Mouse (Mus musculus) urinary bladder, adult 2 months (tissue): Measurements from ENCODE around the gene Mmrn2. TPM values are rescaled to one million over a fixed set of nuclear protein-coding genes. Genes with fewer than 3 reads are reported as not detected.
"Not testable (repeated sequence)": the region's sequence is repeated elsewhere in the genome, so short reads cannot be mapped to it uniquely, and the experiment has no call there.

Experiments used
- DNase-seq: peaks from one replicate; pipeline ENCODE4 v3.0.0; 2022; ENCODE audit warnings: low spot score
- polyA plus RNA-seq: library from polyadenylated mRNA; depleted of rRNA; stranded (reverse); fragments of >200 nt; gene quantifications from 2 replicates; pipeline ENCODE4 v1.2.3, GENCODE M21; 2012

Mmrn2 gene
- polyA plus RNA-seq, 1 experiment, result 8.0 TPM

GRCm38 (mm10) chr14:34402871-34403270, 27.6 kb downstream of the Mmrn2 start:
- DNase-seq, result no peak

DNA sequence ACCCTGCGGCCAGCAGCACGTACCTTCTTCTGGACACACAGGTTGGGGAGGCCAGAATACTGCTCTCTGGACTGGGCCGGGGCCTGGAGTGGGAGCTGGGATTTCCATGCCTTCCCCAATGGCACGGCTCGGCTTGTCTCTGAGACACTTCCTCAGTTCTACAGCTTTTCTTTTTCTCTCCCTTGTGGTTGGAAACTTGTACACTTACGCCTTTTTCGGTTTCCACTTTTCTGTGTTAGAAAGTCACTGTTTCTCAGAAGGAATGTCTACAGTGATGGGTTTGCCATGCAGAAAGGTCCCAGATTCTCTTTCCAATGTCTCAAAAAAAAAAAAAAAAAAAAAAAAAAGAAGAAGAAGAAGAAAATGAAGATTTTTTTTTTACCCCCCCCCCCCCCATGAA, 28.2 kb downstream of the Mmrn2 start:
- no peak for DNase-seq

DNA sequence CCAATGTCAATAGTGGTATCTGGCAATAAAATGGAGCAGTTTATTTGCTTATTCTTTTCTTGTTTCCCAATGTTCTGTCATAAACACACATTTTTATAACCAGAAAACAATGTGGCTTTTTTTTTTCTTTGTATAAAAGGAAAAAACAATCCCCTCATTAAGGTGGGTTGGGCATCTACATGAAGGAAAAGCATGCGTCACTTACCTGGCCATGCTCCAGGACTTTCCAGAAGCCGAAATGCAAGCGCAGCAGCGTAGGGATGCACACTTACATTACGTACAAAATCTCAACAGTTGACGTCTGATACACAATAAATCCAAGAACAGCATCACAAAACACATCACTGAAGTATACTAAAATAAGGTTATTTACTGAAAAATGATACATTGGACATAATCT, 35.5 kb downstream of the Mmrn2 start:
- DNase-seq, result no peak

DNA sequence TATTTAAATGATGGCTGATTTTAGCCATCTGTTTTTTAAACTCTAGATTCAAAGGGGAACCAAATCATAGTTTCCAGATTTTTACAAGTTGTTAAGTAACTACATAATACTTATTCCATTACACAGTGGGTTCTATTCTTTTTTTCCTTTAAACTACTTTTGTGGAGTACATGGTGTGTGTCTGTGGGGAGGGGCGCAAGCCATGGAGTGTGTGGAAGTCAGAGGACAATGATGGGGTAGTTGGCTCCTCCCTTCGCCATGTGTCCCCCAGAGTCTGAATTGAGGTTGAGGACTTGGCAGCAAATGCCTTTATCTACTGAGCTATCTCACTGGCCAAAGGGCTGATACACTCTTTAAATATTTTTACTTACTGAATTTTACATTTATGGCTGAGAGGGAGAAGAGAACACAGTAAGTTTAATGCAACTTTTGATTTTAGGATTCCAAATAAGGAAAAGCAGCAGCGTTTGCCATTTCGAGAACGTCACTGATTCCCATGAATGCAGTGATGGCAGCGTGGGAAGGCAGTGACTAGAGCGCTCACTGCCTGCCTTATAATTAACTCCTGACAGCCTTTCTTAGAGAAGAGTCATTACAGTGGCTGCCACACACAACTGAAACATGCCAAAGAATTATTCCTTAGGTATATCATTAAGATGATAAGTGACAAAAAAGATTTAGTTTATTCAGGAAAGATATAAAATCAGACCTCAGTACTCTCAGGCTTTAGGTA, 37.1 kb downstream of the Mmrn2 start:
- DNase-seq, result no peak

DNA sequence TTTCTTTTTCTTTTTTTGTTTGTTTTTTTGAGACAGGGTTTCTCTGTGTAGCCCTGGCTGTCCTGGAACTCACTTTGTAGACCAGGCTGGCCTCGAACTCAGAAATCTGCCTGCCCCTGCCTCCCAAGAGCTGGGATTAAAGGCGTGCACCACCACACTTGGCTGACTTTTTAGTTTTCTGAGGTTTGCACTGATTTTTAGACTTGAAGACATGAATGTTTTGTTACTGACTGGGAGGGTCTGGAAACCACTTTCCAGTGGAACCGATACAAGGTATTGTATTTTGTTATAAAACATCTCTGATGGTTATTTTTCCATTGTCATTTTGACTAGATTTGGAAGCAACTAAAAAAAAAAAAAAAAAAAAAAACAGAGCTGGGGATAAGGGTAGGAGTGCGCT, 41.7 kb downstream of the Mmrn2 start:
- DNase-seq, result not testable (repeated sequence)

GRCm38 (mm10) chr14:34417501-34417900, 42.2 kb downstream of the Mmrn2 start:
- DNase-seq, result no peak

- DNase-seq, result no peak
Measured at GRCm38 (mm10) chr14:34421078-34421477, 45.8 kb downstream of the Mmrn2 start.

GRCm38 (mm10) chr14:34428274-34428673, 53.0 kb downstream of the Mmrn2 start:
- no peak for DNase-seq

- DNase-seq, result no peak
Measured at GRCm38 (mm10) chr14:34429069-34429468, 53.8 kb downstream of the Mmrn2 start.

DNA sequence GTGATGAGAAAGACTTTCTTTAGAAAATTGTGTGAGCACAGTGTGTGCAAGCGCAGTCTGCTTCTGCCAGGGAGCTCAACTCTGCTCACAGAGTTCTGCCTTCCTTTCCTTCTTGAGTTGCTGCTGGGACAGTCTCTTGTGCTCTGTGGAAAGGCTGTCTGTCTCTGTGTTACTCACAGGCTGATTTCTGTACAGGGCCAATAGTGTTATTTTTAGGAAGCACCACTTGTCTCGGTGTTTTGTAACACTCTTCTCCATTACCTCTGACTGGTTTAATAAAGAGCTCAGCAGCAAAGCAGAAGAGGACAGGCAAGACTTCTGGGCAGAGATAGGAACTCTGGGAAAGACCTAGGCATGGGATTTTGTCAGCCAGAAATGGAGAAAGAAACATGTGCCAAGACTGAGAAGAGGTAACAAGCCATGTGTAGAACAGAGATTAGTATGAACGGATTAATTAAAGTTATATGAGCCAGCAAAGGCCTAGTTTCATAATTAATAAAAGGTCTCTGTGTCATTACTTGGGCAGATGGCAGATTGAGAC, 65.3 kb downstream of the Mmrn2 start:
- DNase-seq, result no peak

GRCm38 (mm10) chr14:34442531-34442930, 67.3 kb downstream of the Mmrn2 start:
- DNase-seq, result no peak

- DNase-seq, result no peak
Measured at GRCm38 (mm10) chr14:34444368-34444767, 69.1 kb downstream of the Mmrn2 start.

GRCm38 (mm10) chr14:34444924-34445323, 69.7 kb downstream of the Mmrn2 start:
- no peak for DNase-seq

- no peak for DNase-seq
Measured at GRCm38 (mm10) chr14:34445348-34445747, 70.1 kb downstream of the Mmrn2 start.

DNA sequence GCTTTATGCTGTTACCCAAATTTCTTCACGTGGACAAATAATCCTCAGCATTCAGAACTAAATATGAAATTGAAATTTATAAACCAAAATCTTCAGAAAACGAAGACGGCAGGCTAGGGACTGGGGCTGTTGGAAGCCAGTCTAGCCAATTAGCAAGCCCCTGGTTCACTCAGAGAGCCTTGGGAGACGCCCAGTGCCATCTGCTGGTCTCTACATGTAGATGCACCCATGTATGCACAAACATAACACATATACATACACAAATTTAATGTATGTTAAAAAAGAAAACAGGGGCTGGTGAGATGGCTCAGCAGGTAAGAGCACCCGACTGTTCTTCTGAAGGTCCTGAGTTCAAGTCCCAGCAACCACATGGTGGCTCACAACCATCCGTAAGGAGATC, 71.4 kb downstream of the Mmrn2 start:
- no peak for DNase-seq

DNA sequence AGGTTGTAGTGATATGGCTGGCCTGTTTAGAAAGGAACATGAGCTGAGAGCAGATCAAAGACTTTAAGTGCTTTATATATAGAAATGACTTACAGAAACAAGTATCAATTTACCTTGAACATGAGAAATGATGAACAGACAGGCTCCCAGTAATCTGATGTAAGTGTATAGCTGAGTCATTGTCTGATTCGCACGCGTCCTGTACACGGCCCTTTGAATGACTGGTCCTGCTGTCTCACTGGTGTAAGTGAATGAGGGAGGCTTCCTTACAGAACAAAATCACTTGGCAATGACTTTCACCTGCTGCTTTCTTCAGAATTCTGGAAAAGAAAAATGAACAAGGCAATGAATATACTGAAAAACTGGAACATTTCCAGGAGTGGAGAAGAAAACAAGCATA, 72.4 kb downstream of the Mmrn2 start:
- no peak for DNase-seq

- DNase-seq, result no peak
Measured at GRCm38 (mm10) chr14:34448398-34448797, 73.1 kb downstream of the Mmrn2 start.

- no peak for DNase-seq
Measured at GRCm38 (mm10) chr14:34449807-34450206, 74.5 kb downstream of the Mmrn2 start.

- no peak for DNase-seq
Measured at GRCm38 (mm10) chr14:34450451-34450850, 75.2 kb downstream of the Mmrn2 start.

GRCm38 (mm10) chr14:34451872-34452271, 76.6 kb downstream of the Mmrn2 start:
- no peak for DNase-seq

DNA sequence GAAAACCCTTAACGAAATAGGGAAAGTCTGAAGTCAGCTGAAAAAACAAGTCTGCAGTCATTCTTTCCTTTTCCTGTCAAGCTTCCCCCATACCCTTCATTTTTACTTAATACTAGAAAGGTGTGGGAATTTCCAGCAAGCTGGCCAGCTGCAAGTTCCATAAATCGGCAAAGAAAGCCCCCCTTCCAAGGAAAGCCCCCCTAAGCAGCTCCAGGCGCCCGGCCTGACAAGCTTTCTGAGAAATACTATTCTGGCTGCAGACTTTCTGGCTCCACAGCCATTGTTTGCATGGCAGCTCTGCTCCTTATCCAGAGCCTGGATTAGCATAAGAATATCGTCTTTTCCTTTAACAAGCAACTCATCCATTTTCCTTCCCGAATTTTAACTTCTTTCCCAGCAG, 78.4 kb downstream of the Mmrn2 start:
- no peak for DNase-seq
